Mouse (Mus musculus): ENCODE measurements around the gene Dyrk3.

- TF ChIP-seq CTCF (IDR thresholded peaks at IDR 0.05; ENCODE audit: control insufficient read depth, insufficient read depth, low read length) (no peak), POLR2A (IDR thresholded peaks at IDR 0.05; ENCODE audit: borderline replicate concordance, control insufficient read depth, low read depth, low read length) (no peak)
These were observed 47.3 kb downstream of the Dyrk3 start for GRCm38 (mm10) chr1:131090877-131091276.
